ENCODE assay signal across 16 mouse cellular contexts in genomic region chr8:79559516-79559915, GRCm38 (mm10).
DNase-seq lines count a peak whose midpoint lies in the region; ATAC-seq and TF ChIP-seq lines count a peak whose summit lies in the region.
"Had no signal": no experiment of that assay in that cellular context is flagged by ENCODE, and none has a peak within 500 bp of the region (broad histone marks: within the 10 kb centered on the region; RNA-seq: fewer than 3 reads in every experiment).

No protein-coding gene starts in this region.

- H3K36me3 ChIP-seq in midbrain, embryonic 16.5 days (ENCODE audit: control insufficient read depth, insufficient read depth, low read length), result no peaks in the 10 kb centered on the region
- no peaks in the 10 kb centered on the region for H3K36me3 ChIP-seq in embryonic facial prominence, embryonic 10.5 days (replicated peaks)
- no peaks in the 10 kb centered on the region for H3K36me3 ChIP-seq in kidney, adult 2 months (ENCODE audit: control insufficient read depth, insufficient read depth, low read length)
- H3K36me3 ChIP-seq: limb, embryonic 10.5 days had no signal

- no peak for ATAC-seq in midbrain, embryonic 16.5 days
- ATAC-seq: inflammation-experienced regulatory T-cells, adult 6 months had no signal

- H3K9ac ChIP-seq in midbrain, embryonic 16.5 days (ENCODE audit: low read depth, low read length), result no peak overlapping the region

- H3K27me3 ChIP-seq in midbrain, embryonic 16.5 days (ENCODE audit: control insufficient read depth, insufficient read depth, low read depth, low read length), result no peaks in the 10 kb centered on the region
- H3K27me3 ChIP-seq in embryonic facial prominence, embryonic 10.5 days (replicated peaks; ENCODE audit: low read depth, poor library complexity, severe bottlenecking), result no peaks in the 10 kb centered on the region
- H3K27me3 ChIP-seq in kidney, adult 2 months (replicated peaks; ENCODE audit: control insufficient read depth, insufficient read depth, low read length), result no peaks in the 10 kb centered on the region
- H3K27me3 ChIP-seq: CH12.LX had no signal

- TF ChIP-seq POLR2A in kidney, adult 2 months (IDR thresholded peaks at IDR 0.05; ENCODE audit: low read depth, low read length), result no peak

- WGBS in midbrain, embryonic 16.5 days, result 95% methylated on average over 6 of the region's 6 CpGs
- WGBS in embryonic facial prominence, embryonic 10.5 days, result 91% methylated on average over 6 of the region's 6 CpGs
- 93% methylated on average over 6 of the region's 6 CpGs for WGBS in kidney, adult 2 months

- no peaks in the 10 kb centered on the region for H3K4me1 ChIP-seq in midbrain, embryonic 16.5 days (ENCODE audit: control insufficient read depth, insufficient read depth, low read length)
- peaks cover 7% of the 10 kb centered on the region for H3K4me1 ChIP-seq in embryonic facial prominence, embryonic 10.5 days
- H3K4me1 ChIP-seq in kidney, adult 2 months (ENCODE audit: control insufficient read depth, insufficient read depth, low read length), result no peaks in the 10 kb centered on the region

- TF ChIP-seq CTCF in kidney, adult 2 months (conservative IDR thresholded peaks at IDR 0.05; ENCODE audit: insufficient read depth, insufficient read length, low read depth, low read length), result no peak

- H3K4me3 ChIP-seq in midbrain, embryonic 16.5 days (ENCODE audit: low read depth, low read length), result no peak overlapping the region
- no peak overlapping the region for H3K4me3 ChIP-seq in embryonic facial prominence, embryonic 10.5 days
- H3K4me3 ChIP-seq in kidney, adult 2 months (ENCODE audit: insufficient read depth, low read depth, low read length), result no peak overlapping the region
- H3K4me3 ChIP-seq: heart, adult 2 months; limb, embryonic 10.5 days had no signal

- H3K4me2 ChIP-seq in midbrain, embryonic 16.5 days (ENCODE audit: low read length), result no peak overlapping the region

- H3K27ac ChIP-seq in midbrain, embryonic 16.5 days (ENCODE audit: low read length), result no peak overlapping the region
- H3K27ac ChIP-seq in embryonic facial prominence, embryonic 10.5 days (replicated peaks), result no peak overlapping the region
- no peak overlapping the region for H3K27ac ChIP-seq in kidney, adult 2 months (ENCODE audit: insufficient read depth, low read depth, low read length)
- H3K27ac ChIP-seq: heart, adult 2 months; limb, embryonic 10.5 days had no signal

- peak; percentile 30 to 41 for DNase-seq in left cerebral cortex, adult 18-20 months (ENCODE audit: low spot score in 2 of 2)
- no peak for DNase-seq in left cerebral cortex, adult 11 months (ENCODE audit: low spot score)
- peak; percentile 28 for DNase-seq in R1 (ENCODE audit: low read depth, low spot score)
- peak; percentile 88 to 93 for DNase-seq in adrenal gland, postnatal 36 days
- peak; percentile 54 for DNase-seq in right cerebral cortex, postnatal 14 days
- no peak for DNase-seq in embryonic facial prominence, embryonic 10.5 days (ENCODE audit: low spot score)
- DNase-seq in kidney, adult 2 months, result no peak
- DNase-seq: cerebellum, adult 9-11 months; heart, adult 2 months; heart, postnatal 4 days; lung, postnatal 4 days; midbrain, embryonic 14.5 days had no signal

- no peaks in the 10 kb centered on the region for H3K9me3 ChIP-seq in midbrain, embryonic 16.5 days (replicated peaks; ENCODE audit: control insufficient read depth, low read length, poor library complexity, severe bottlenecking)
- no peaks in the 10 kb centered on the region for H3K9me3 ChIP-seq in embryonic facial prominence, embryonic 10.5 days
- H3K9me3 ChIP-seq: limb, embryonic 10.5 days had no signal

Comparison
In these comparisons a context has a peak if more than half of its experiments do, and no peak if none do; other contexts are left out.
1. DNase-seq: peak in left cerebral cortex, adult 18-20 months (2 of 2), R1 (single experiment), adrenal gland, postnatal 36 days (2 of 2) and right cerebral cortex, postnatal 14 days (single experiment); none in left cerebral cortex, adult 11 months (single experiment), embryonic facial prominence, embryonic 10.5 days (single experiment) and kidney, adult 2 months (single experiment).